Mouse (Mus musculus): ENCODE data around the gene Reg4. TPM values are rescaled to one million over a fixed set of nuclear protein-coding genes. Genes with fewer than 3 reads are reported as not detected.
A peak's percentile ranks its signal among the peaks of the same experiment; 100 is the strongest.

Reg4 gene
- polyA plus RNA-seq, 1 experiment from 2014 or later = not detected

DNA sequence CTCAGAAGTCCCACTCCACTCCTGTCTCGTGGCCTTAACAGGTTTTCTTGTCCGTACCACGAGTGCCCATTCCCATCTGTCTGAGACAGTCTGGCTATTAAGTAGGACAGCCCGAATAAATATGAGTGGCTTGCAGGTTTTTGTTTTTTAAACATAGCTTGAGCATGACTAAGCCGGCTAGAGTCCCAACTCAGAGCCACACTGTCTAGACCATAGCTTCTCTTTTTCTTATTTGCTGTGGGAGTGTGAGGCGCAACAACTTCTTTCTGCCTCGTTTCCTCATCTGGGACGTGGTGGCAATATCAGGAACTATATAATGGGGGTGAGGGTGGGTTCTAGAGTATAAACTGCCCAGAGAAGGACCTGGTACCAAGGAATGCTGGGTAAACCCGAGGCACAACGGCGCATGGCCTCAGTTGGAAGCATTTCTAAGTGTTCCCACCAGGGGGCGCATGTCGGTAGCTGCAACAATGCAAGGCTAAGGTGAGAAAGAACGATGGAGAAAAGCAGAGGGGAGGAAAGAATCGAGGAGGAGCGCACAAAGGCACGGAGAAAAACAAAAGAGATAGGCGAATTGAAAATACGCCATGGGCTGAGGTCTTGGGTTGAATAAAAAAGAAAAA is 5.1 kb downstream of the Reg4 start:
- H3K27me3 ChIP-seq (replicated peaks; ENCODE audit: control insufficient read depth, insufficient read depth, low read length) = no peaks in the 10 kb centered on the region
- no peak overlapping the region for H3K9ac ChIP-seq (ENCODE audit: low read length)
- 36% methylated on average over 19 of the region's 19 CpGs for WGBS
- H3K4me3 ChIP-seq (ENCODE audit: low read depth, low read length) = no peak overlapping the region
- H3K27ac ChIP-seq (ENCODE audit: low read depth, low read length) = no peak overlapping the region
- no peak overlapping the region for H3K4me2 ChIP-seq (ENCODE audit: low read length)
- H3K4me1 ChIP-seq (ENCODE audit: control insufficient read depth, insufficient read depth, low read length) = no peaks in the 10 kb centered on the region
- H3K36me3 ChIP-seq (ENCODE audit: control insufficient read depth, insufficient read depth, low read length) = no peaks in the 10 kb centered on the region
- no peaks in the 10 kb centered on the region for H3K9me3 ChIP-seq (replicated peaks; ENCODE audit: control insufficient read depth, low read length)
- ATAC-seq (peak; percentile 71), DNase-seq (ENCODE audit: low spot score) (peak; percentile 79)

DNA sequence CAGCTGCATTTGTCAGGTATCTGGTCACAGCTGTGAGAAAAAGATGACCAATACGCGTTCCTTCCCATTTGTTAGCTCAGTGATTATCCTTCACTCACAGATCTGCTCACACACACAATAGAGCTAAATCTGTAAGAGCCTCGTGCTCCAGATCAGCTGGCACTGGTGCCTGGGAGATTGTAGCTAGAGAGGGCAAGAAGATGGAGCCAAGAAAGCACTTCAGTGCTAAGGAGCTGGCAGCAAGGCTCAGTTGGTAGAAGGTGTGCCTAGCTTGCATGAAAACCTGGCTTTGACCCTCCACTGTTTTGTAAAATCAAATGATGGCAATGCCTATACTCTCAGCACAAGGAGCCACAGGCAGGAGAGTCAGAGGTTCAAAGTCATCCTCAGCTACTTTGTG is 5.8 kb downstream of the Reg4 start:
- Histone ChIP-seq H3K4me1 (ENCODE audit: control insufficient read depth, insufficient read depth, low read length) (no peaks in the 10 kb centered on the region), H3K4me2 (ENCODE audit: low read length) (no peak overlapping the region), H3K27me3 (replicated peaks; ENCODE audit: control insufficient read depth, insufficient read depth, low read length) (no peaks in the 10 kb centered on the region), H3K36me3 (ENCODE audit: control insufficient read depth, insufficient read depth, low read length) (no peaks in the 10 kb centered on the region), H3K4me3 (ENCODE audit: low read depth, low read length) (no peak overlapping the region), H3K9ac (ENCODE audit: low read length) (no peak overlapping the region), H3K27ac (ENCODE audit: low read depth, low read length) (no peak overlapping the region), H3K9me3 (replicated peaks; ENCODE audit: control insufficient read depth, low read length) (no peaks in the 10 kb centered on the region)
- DNase-seq (ENCODE audit: low spot score) = no peak
- WGBS = 68% methylated on average over 3 of the region's 3 CpGs
- ATAC-seq = no peak

DNA sequence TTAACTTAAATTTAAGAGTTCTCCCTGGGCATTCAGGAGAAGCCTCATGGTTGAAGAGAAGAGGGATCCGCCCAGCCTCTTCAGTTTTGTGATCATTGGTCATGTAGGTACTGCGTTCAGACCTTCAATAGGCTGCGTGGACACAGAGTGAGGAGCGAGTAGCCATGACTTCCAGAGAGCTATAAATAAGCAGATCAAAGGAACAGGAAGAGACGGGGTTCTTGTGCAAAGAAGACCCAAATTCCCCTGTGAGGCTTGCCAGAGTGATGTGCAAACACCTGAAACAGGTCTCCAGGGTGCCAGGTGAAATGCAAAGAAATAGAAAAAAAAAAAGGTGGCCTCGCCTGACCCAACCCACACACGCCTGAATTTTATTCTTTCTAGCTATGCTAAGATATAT is 8.0 kb downstream of the Reg4 start:
- H3K27me3 ChIP-seq (replicated peaks; ENCODE audit: control insufficient read depth, insufficient read depth, low read length) = no peaks in the 10 kb centered on the region
- ATAC-seq = no peak

DNA sequence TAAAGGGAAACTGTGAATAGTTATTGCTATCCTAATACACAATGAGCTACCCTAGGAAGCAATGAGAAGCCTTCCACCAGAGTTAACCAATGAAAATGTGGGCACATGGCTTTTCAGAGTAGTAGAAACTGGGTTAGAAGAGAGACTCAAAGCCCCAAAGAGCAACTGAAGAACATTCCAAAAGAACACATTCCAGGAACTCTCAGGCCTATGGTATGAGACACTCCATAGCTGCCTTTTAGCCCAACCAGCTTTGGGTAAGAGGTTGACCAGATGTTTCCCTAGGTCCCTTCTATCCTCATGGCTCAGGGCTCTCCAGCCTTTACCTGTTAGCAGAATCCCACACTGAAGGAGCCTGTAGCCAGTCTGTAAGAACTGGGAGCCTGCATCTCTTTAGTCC is 11.5 kb downstream of the Reg4 start:
- Histone ChIP-seq H3K36me3 (ENCODE audit: control insufficient read depth, insufficient read depth, low read length) (no peaks in the 10 kb centered on the region), H3K9me3 (replicated peaks; ENCODE audit: control insufficient read depth, low read length) (no peaks in the 10 kb centered on the region), H3K4me1 (ENCODE audit: control insufficient read depth, insufficient read depth, low read length) (no peaks in the 10 kb centered on the region), H3K4me2 (ENCODE audit: low read length) (no peak overlapping the region), H3K9ac (ENCODE audit: low read length) (no peak overlapping the region), H3K27ac (ENCODE audit: low read depth, low read length) (no peak overlapping the region), H3K27me3 (replicated peaks; ENCODE audit: control insufficient read depth, insufficient read depth, low read length) (no peaks in the 10 kb centered on the region), H3K4me3 (ENCODE audit: low read depth, low read length) (no peak overlapping the region)
- DNase-seq (ENCODE audit: low spot score) (no peak), ATAC-seq (no peak)

More for the DNA sequence above, 8.0 kb downstream of the Reg4 start:
- Histone ChIP-seq H3K9me3 (replicated peaks; ENCODE audit: control insufficient read depth, low read length) (no peaks in the 10 kb centered on the region), H3K36me3 (ENCODE audit: control insufficient read depth, insufficient read depth, low read length) (no peaks in the 10 kb centered on the region), H3K9ac (ENCODE audit: low read length) (no peak overlapping the region), H3K4me2 (ENCODE audit: low read length) (no peak overlapping the region), H3K4me1 (ENCODE audit: control insufficient read depth, insufficient read depth, low read length) (no peaks in the 10 kb centered on the region), H3K27ac (ENCODE audit: low read depth, low read length) (no peak overlapping the region), H3K4me3 (ENCODE audit: low read depth, low read length) (no peak overlapping the region)
- DNase-seq (ENCODE audit: low spot score) = no peak
- 90% methylated on average over 7 of the region's 7 CpGs for WGBS

DNA sequence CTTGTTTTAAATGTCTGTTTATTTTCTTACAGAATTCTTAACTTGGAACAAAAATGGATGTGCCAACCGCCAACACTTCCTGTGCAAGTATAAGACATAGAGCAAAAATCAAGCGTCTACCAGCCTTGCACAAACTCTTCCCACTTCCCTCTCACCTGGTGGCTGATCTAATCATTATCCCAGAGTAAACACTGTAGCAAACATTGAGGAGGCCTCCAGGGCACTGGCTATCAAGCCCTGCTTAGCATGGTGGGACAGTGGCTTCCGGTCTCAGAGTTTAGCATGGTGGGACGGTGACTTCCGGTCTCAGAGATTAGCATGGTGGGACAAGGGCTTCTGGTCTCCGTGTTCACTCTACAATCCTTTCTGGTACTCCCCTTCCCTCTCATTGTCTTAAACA is 14.3 kb downstream of the Reg4 start:
- no peak for ATAC-seq
- no peaks in the 10 kb centered on the region for H3K27me3 ChIP-seq (replicated peaks; ENCODE audit: control insufficient read depth, insufficient read depth, low read length)
- 95% methylated on average over 6 of the region's 6 CpGs for WGBS
- H3K9ac ChIP-seq (ENCODE audit: low read length) = no peak overlapping the region
- H3K4me3 ChIP-seq (ENCODE audit: low read depth, low read length) = no peak overlapping the region
- DNase-seq (ENCODE audit: low spot score) = no peak
- H3K36me3 ChIP-seq (ENCODE audit: control insufficient read depth, insufficient read depth, low read length) = no peaks in the 10 kb centered on the region
- H3K4me2 ChIP-seq (ENCODE audit: low read length) = no peak overlapping the region
- no peak overlapping the region for H3K27ac ChIP-seq (ENCODE audit: low read depth, low read length)
- H3K9me3 ChIP-seq (replicated peaks; ENCODE audit: control insufficient read depth, low read length) = no peaks in the 10 kb centered on the region
- H3K4me1 ChIP-seq (ENCODE audit: control insufficient read depth, insufficient read depth, low read length) = no peaks in the 10 kb centered on the region

DNA sequence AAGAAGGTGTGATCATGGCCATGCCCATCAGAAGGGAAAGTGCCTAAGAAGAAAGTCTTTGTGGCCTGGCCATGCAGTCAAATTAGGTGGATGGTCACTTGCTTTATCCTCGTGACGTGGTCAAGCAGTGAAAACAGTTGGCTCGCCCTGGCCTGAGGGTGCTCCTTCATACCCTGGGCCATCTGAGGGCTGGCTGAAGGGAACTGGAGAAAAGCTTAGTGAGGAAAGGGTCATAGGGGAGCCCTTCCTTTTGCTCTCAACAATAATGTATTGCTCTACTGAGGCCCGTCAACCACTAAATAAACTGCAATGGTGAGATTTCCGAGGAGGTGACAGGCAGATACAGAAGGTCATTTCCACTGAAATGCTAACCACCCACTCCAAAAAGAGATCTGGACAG is 15.3 kb downstream of the Reg4 start:
- no peak for DNase-seq (ENCODE audit: low spot score)
- no peaks in the 10 kb centered on the region for H3K4me1 ChIP-seq (ENCODE audit: control insufficient read depth, insufficient read depth, low read length)
- ATAC-seq = no peak
- no peak overlapping the region for H3K27ac ChIP-seq (ENCODE audit: low read depth, low read length)
- H3K9ac ChIP-seq (ENCODE audit: low read length) = no peak overlapping the region
- no peaks in the 10 kb centered on the region for H3K27me3 ChIP-seq (replicated peaks; ENCODE audit: control insufficient read depth, insufficient read depth, low read length)
- 90% methylated on average over 5 of the region's 5 CpGs for WGBS
- H3K36me3 ChIP-seq (ENCODE audit: control insufficient read depth, insufficient read depth, low read length) = no peaks in the 10 kb centered on the region
- no peak overlapping the region for H3K4me3 ChIP-seq (ENCODE audit: low read depth, low read length)
- no peaks in the 10 kb centered on the region for H3K9me3 ChIP-seq (replicated peaks; ENCODE audit: control insufficient read depth, low read length)
- no peak overlapping the region for H3K4me2 ChIP-seq (ENCODE audit: low read length)

DNA sequence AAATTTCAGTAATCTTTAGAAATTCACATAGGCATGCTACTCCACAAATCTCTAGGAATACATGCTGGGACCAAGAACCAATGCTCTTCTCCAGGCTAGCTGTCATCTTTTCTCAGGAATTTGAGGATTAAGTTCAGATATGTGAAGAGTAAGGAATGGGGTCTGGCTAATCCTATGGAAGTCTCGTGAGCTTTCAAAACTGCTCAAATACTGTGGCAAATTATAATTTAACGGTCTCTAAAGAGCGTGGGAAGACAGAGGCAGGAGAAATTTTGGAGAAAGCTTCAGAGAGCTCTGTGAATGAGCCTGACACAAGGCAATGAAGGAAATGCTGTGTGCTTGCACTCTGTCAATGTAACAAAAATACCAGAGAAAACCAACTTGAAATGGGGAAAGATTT is 16.2 kb downstream of the Reg4 start:
- no peak for DNase-seq (ENCODE audit: low spot score)
- H3K4me3 ChIP-seq (ENCODE audit: low read depth, low read length) = no peak overlapping the region
- no peaks in the 10 kb centered on the region for H3K9me3 ChIP-seq (replicated peaks; ENCODE audit: control insufficient read depth, low read length)
- no peaks in the 10 kb centered on the region for H3K27me3 ChIP-seq (replicated peaks; ENCODE audit: control insufficient read depth, insufficient read depth, low read length)
- H3K9ac ChIP-seq (ENCODE audit: low read length) = no peak overlapping the region
- H3K36me3 ChIP-seq (ENCODE audit: control insufficient read depth, insufficient read depth, low read length) = no peaks in the 10 kb centered on the region
- WGBS = 87% methylated on average over 3 of the region's 3 CpGs
- H3K27ac ChIP-seq (ENCODE audit: low read depth, low read length) = no peak overlapping the region
- no peak for ATAC-seq
- no peaks in the 10 kb centered on the region for H3K4me1 ChIP-seq (ENCODE audit: control insufficient read depth, insufficient read depth, low read length)
- no peak overlapping the region for H3K4me2 ChIP-seq (ENCODE audit: low read length)

DNA sequence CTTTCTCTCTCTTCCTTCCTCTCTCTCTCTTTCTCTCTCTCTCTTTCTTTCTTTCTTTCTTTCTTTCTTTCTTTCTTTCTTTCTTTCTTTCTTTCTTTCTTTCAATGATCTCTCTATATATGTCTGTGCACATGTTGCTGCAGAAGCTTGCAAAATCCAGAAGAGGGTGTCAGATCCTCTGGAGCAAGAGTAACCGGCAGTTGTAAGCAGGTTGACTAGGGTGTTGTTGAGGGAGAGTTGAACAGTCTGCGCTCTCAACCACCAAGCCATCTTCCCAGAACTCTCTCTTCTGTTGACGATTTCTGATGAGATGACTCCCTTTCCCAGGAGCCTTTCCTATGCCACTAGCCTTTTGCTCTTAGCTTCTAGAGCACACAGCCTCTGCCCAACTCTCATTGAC is 20.1 kb downstream of the Reg4 start:
- Histone ChIP-seq H3K4me2 (ENCODE audit: low read length) (no peak overlapping the region), H3K36me3 (ENCODE audit: control insufficient read depth, insufficient read depth, low read length) (no peaks in the 10 kb centered on the region), H3K4me3 (ENCODE audit: low read depth, low read length) (no peak overlapping the region), H3K4me1 (ENCODE audit: control insufficient read depth, insufficient read depth, low read length) (no peaks in the 10 kb centered on the region; the same call in 1 of the 2 replicates), H3K27ac (ENCODE audit: low read depth, low read length) (no peak overlapping the region), H3K9me3 (replicated peaks; ENCODE audit: control insufficient read depth, low read length) (no peaks in the 10 kb centered on the region), H3K27me3 (replicated peaks; ENCODE audit: control insufficient read depth, insufficient read depth, low read length) (no peaks in the 10 kb centered on the region), H3K9ac (ENCODE audit: low read length) (no peak overlapping the region)
- DNase-seq (ENCODE audit: low spot score) = no peak
- ATAC-seq = no peak
- WGBS = 85% methylated on average over 3 of the region's 3 CpGs

DNA sequence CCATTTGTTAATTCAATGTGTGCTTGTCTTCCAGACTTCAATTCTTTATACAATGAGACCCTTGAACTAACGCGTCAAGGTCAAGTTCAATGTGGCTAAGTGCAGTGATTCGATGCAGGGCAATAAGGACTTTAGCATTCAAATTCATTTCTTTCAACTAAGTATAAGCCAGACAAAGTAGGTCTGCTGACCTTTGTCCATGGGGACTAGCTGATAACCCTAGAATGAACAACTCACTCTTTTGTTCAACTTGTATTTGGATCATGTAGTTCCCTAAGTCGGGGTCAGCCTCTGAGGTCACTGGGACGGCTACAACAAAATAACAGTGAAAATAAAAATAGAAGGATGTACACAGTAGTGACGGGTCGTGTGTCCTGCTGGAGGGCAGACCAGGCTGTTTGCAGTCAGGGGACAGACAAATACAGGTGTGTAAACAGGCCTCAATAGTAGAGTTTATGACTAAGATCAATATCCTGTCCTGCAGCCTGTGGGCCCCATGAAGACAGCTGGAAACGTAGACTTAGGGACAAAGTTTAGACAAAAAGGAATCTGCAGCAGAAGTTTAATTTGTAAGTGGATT is 20.6 kb downstream of the Reg4 start:
- 81% methylated on average over 8 of the region's 8 CpGs for whole genome bisulfite sequencing

More for the DNA sequence above, 20.6 kb downstream of the Reg4 start:
- Histone ChIP-seq H3K36me3 (ENCODE audit: control insufficient read depth, insufficient read depth, low read length) (no peaks in the 10 kb centered on the region), H3K27ac (ENCODE audit: low read depth, low read length) (no peak overlapping the region), H3K9me3 (replicated peaks; ENCODE audit: control insufficient read depth, low read length) (no peaks in the 10 kb centered on the region), H3K4me3 (ENCODE audit: low read depth, low read length) (no peak overlapping the region), H3K4me1 (ENCODE audit: control insufficient read depth, insufficient read depth, low read length) (no peaks in the 10 kb centered on the region; the same call in 1 of the 2 replicates), H3K27me3 (replicated peaks; ENCODE audit: control insufficient read depth, insufficient read depth, low read length) (no peaks in the 10 kb centered on the region), H3K9ac (ENCODE audit: low read length) (no peak overlapping the region), H3K4me2 (ENCODE audit: low read length) (no peak overlapping the region)
- DNase-seq (ENCODE audit: low spot score) = no peak
- no peak for ATAC-seq

Measured in forebrain, embryonic 14.5 days (tissue).